Mouse (Mus musculus) inflammation-experienced regulatory T-cells, adult 16 weeks (primary cell): ENCODE results near the gene Cdr2l. TPM values are rescaled to one million over a fixed set of nuclear protein-coding genes. Genes with fewer than 3 reads are reported as not detected.

Experiments
- polyA plus RNA-seq: library from polyadenylated mRNA; unstranded; fragments of 100-300 nt; shearing (Covaris generic); gene quantifications from one replicate; pipeline ENCODE4 v1.2.1, GENCODE M21; 2017

Cdr2l gene
- not detected for polyA plus RNA-seq

GRCm38 (mm10) chr11:115381743-115382539 is at the start of gene Cdr2l:
Gene Cdr2l, plus strand, starts transcription at chr11:115381916.

GRCm38 (mm10) chr11:115334531-115334930 is 47.2 kb upstream of the Cdr2l start, which contains the start of gene Otop3:
Gene Otop3, plus strand, starts transcription at chr11:115334731.

GRCm38 (mm10) chr11:115367395-115367944 is 14.2 kb upstream of the Cdr2l start, which contains the start of gene Hid1:
Gene Hid1, minus strand, starts transcription at chr11:115367756.

GRCm38 (mm10) chr11:115403338-115404124 is 21.8 kb downstream of the Cdr2l start, which contains the start of gene Mrpl58:
Gene Mrpl58, plus strand, starts transcription at chr11:115403752.

GRCm38 (mm10) chr11:115419531-115420237 is 38.0 kb downstream of the Cdr2l start, which contains the start of the genes Atp5h and Kctd2:
Gene Atp5h, minus strand, starts transcription at chr11:115419962.
Gene Kctd2, plus strand, starts transcription at chr11:115420128.

GRCm38 (mm10) chr11:115439906-115440595 is 58.3 kb downstream of the Cdr2l start, which contains the start of gene Trim80:
Gene Trim80, plus strand, starts transcription at chr11:115440545.

Other genes starting within 250 kb of the Cdr2l start
- gene Cd300lf, start 247.9 kb upstream of the Cdr2l start, polyA plus RNA-seq = 2.1 TPM
- 595 TPM for gene Slc9a3r1, start 218.6 kb upstream of the Cdr2l start, polyA plus RNA-seq
- gene Tmem104, start 194.4 kb upstream of the Cdr2l start, polyA plus RNA-seq = 18.1 TPM
- 15.8 TPM for gene Nat9, start 194.1 kb upstream of the Cdr2l start, polyA plus RNA-seq
- gene Grin2c, start 114.7 kb upstream of the Cdr2l start, polyA plus RNA-seq = not detected
- 39.5 TPM for gene Fdxr, start 104.9 kb upstream of the Cdr2l start, polyA plus RNA-seq
- 1.1 TPM for gene Fads6, start 84.3 kb upstream of the Cdr2l start, polyA plus RNA-seq
- gene Otop2, start 74.8 kb upstream of the Cdr2l start, polyA plus RNA-seq = not detected
- gene Ush1g, start 59.9 kb upstream of the Cdr2l start, polyA plus RNA-seq = not detected
- not detected for gene Otop3, start 47.2 kb upstream of the Cdr2l start, polyA plus RNA-seq
- gene Hid1, start 14.2 kb upstream of the Cdr2l start, polyA plus RNA-seq = 8.4 TPM
- gene Mrpl58, start 21.8 kb downstream of the Cdr2l start, polyA plus RNA-seq = 162 TPM
- gene Atp5h, start 38.0 kb downstream of the Cdr2l start, polyA plus RNA-seq = 711 TPM
- gene Kctd2, start 38.2 kb downstream of the Cdr2l start, polyA plus RNA-seq = 4.6 TPM
- not detected for gene Trim80, start 58.6 kb downstream of the Cdr2l start, polyA plus RNA-seq
- gene Slc16a5, start 80.6 kb downstream of the Cdr2l start, polyA plus RNA-seq = 11.0 TPM
- 120 TPM for gene Armc7, start 93.8 kb downstream of the Cdr2l start, polyA plus RNA-seq
- 367 TPM for gene Nt5c, start 109.9 kb downstream of the Cdr2l start, polyA plus RNA-seq
- 685 TPM for gene Jpt1, start 132.5 kb downstream of the Cdr2l start, polyA plus RNA-seq
- gene Sumo2, start 154.4 kb downstream of the Cdr2l start, polyA plus RNA-seq = 796 TPM
- 102 TPM for gene Nup85, start 182.5 kb downstream of the Cdr2l start, polyA plus RNA-seq
- 71.9 TPM for gene Mrps7, start 222.0 kb downstream of the Cdr2l start, polyA plus RNA-seq
- 67.8 TPM for gene Gga3, start 222.1 kb downstream of the Cdr2l start, polyA plus RNA-seq
- gene Mif4gd, start 231.1 kb downstream of the Cdr2l start, polyA plus RNA-seq = 228 TPM
- 86.8 TPM for gene Slc25a19, start 246.4 kb downstream of the Cdr2l start, polyA plus RNA-seq